Mouse (Mus musculus) mesoderm, embryonic 11.5 days (tissue): Measurements from ENCODE around the gene Guca2b.

Experiments used
- DNase-seq: peaks from one replicate; pipeline ENCODE4 v3.0.0-alpha.2; 2012; ENCODE audit warnings: low read depth, low spot score

The Guca2b gene

DNA sequence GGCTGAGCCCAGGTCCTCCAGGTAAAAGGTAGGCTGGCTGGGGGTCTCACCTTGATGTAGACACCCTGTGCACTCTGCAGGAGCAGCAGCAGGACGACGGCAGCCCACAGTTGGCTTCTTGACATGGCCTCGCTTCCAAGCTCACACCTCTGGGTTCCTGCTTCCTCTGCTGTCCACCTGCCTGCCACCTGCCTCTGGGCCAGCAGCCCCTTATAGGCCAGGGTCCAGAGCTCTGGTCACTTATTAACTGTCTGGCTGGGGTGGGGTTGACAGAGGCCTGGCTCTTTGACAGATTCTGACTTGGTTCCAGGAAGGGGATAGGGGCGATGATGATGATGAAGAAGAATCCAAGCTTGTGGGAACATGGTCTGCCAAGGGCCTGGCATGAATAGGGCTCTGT lies at the start of gene Guca2b:
Guca2b (minus strand) TSS at position 224 of the 400 bp plus-strand sequence.
- DNase-seq, result no peak

DNA sequence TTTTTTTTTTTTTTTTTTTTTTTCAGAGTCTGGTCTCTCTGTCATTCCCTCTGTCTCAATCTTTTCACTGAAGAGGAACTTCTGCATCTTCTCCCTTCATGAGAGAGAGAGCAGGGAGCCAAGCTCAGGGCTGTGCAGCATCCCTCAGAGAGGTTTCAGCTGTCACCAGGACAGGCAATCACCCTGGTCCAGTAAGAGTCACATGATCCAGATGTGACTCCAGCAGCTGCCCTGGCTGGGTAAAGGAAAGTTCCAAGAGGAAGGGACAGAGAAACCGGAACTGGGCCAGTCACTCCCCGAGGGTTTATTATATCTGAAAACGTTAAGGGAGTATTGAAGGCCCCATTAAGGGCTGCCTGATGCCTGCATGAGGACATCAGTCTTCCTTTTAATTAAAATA lies 49.0 kb upstream of the Guca2b start:
- DNase-seq, result no peak

DNA sequence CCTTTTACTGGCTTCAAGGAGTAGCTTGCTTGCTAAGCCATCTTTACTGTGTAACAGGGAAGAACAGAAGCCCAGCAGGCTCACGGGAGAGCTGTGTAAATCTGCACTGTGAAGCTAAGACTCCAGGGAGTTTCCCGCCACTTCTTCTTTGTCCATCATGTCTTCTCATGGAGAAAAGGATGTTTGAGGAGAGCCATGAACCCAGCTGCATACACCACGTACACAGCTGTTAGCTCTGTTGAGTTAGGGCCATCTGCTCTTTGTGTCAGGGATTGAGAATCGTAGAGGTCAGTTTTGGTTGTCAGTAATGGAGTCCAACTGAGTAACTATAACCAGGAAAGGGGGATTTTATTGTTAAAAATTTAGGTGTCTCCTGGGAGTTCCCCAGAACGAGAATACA lies 48.6 kb upstream of the Guca2b start:
- no peak for DNase-seq

DNA sequence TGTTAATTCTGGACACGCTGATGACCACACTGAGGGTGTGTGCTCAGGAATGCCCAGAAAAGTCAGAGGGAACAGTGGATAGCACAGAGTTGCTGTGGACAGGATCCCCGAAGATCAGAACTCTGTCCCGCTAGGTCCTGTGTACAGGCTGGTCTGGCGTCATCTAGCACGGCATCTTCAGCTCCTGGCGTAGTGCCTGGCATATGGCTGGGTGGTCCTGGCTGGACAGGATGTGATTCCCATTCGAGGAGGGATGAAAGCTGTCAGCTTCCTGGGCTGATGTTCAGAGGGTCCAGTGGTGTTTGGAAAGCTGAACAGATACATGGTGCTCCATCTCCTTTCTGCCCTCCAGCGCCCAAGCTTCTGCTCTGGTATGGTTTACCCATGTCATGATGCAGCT lies 45.2 kb upstream of the Guca2b start:
- no peak for DNase-seq

DNA sequence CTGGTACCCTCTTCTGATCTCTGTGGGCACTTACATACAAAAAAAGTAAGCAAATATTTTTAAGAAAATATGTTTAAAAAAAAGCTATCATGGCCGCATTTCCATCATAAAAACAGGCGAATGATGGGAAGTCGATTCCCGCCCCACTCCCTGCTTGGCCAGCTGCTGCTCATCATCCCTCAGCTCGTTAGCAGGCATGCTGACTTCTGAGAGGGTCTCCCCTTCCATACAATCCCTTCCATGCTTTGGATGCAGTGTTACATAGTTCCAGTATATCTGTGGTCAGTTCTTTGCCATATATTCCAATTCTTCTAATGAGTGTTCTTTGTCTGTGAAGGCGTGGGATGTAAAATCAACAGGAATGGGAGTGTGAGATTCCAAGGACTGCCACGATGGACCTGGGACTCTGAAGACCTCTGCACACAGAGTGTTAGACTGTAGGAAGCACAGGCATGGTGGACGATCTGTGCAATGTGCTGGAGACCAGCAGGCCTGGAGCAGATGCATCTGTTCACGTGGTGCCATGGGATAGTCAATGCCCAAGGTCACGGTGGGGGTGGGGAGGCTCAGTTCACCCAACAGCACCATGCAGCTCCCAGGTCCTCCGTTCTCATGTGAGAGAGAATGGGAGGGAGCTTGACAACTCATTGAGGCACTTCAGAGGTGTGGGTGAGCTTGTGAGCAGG lies 42.7 kb upstream of the Guca2b start:
- no peak for DNase-seq

DNA sequence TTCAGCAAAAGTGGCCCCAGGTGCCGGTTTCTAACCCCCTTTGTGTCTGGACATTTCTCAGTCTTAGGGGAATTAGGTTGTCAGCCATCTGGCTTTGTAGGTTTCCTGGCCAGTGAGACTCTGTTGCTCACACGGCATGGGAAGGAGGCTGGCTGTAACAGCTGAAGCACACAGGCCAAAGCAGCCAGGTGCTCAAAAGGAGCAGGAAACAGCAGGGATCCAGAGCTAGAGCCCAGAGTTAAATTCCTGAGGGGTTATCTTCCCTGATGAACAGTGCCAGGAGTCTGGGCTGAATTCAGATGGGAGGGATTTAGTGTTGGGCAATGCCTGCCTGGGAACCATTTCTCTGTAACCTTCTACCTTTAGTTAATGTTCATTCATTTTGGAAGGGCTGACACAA lies 39.6 kb upstream of the Guca2b start:
- DNase-seq, result no peak

DNA sequence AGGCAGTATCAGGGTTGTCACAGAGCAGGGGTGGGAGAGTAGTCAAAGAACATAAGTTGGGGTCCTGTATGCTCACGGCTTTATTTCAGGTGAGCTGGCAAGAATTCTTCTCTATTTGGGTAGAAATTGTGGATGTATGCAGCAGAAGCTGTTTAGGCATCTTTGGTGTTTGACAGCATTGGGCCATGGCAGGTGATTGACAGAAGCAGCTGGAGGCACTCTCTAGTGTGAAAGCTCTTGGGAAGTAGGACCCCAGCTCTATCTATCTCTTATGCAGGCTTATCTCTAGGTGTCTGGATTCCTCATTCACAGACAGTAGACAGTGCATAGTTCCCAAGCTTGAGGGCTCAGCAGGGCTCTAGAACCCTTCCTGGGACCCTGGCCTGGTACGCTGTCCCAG lies 27.0 kb upstream of the Guca2b start:
- DNase-seq, result no peak

DNA sequence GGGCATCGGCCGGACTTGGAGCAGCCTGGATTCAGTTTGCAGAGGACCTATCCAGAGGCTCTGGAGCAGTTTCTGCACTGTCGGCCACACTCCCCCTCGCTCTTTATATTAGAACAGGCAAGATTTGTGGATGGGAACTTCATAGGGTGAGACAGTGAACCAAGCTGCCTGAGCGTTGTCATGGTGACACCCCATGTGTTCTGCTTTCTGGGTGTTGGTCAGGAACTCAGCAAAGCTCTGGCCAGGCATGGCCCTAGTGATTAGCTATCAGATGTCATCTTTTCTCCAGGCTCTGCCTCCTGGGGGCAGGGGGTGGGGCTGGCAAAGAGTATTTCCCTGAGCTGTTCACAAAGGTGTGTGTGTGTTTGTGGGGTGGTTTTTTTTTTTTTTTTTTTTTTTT lies 23.8 kb upstream of the Guca2b start:
- peak; percentile 54 for DNase-seq

DNA sequence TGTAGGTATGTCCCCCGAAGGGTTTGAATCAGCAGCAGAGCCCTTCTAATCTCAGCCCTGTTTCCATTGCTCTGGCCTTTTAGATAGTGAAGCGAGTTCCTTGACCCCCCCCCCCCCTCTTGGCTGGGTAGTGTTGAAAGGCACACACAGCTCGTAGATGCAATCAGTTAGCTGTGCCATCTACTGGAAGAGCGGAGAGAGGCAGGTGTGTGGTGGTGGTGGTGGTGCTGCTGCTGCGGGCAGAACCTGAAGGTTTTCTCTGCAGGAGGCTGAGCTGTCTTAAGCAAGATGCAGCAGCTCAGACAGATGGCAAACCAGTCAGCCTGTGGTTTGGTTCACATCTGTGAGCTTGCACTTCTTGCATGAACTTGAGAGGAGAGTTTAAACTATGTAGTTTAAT lies 13.9 kb upstream of the Guca2b start:
- no peak for DNase-seq

DNA sequence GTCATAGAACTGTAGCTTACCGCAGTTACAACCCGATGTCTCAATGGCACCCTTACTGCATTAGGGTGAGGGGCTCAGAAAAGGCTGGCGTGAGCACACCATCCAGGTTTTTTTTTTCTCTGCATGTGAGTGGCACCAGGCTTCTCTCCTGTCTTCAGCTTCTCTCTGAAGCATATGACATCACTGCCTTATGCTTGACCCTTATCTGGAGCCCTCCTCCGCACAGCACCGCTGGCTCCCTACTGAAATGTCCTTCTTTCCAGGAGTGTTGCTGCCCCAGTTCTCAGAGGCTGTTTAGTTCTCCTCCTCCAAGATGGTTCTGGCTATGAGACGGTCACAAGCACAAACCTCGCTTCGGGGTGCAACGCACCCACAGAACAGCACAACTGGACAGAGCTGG lies 12.4 kb upstream of the Guca2b start:
- DNase-seq, result no peak

DNA sequence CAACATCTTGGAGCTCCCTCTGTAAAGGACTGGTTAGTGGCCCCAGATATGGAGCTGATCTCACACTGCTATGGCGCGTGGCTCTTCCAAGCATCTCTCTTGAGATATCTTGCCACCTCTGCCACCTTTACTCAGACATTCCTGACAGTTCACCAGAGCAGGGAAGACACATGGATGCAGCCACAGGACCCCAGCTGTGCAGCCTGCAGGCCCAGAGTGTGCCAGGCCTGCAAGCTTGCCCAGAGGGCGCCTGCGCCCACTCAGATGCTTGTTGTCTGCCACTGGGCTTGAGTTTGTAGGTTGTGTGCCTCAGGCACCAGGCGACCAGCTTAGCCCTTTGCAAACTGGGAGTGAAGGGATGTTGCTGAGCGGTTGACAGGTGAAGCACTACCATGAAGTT lies 12.0 kb upstream of the Guca2b start:
- no peak for DNase-seq

DNA sequence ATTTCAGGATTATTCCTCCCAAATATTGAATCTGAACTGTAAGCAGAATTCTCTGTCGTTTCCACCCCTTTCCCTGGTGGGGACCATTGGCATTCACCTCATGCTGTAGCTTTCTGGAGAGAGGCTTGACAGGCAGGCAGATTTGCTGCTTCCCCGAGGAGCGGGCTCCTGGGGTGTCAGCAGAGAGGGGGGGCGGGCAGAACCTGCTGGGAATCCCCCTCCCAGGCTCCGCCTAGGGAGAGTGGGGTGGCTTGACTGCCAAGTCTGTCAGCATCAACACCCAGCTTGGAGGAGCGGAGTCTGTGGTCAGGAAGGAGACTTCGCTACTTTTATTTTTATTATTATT lies 11.4 kb upstream of the Guca2b start:
- no peak for DNase-seq

DNA sequence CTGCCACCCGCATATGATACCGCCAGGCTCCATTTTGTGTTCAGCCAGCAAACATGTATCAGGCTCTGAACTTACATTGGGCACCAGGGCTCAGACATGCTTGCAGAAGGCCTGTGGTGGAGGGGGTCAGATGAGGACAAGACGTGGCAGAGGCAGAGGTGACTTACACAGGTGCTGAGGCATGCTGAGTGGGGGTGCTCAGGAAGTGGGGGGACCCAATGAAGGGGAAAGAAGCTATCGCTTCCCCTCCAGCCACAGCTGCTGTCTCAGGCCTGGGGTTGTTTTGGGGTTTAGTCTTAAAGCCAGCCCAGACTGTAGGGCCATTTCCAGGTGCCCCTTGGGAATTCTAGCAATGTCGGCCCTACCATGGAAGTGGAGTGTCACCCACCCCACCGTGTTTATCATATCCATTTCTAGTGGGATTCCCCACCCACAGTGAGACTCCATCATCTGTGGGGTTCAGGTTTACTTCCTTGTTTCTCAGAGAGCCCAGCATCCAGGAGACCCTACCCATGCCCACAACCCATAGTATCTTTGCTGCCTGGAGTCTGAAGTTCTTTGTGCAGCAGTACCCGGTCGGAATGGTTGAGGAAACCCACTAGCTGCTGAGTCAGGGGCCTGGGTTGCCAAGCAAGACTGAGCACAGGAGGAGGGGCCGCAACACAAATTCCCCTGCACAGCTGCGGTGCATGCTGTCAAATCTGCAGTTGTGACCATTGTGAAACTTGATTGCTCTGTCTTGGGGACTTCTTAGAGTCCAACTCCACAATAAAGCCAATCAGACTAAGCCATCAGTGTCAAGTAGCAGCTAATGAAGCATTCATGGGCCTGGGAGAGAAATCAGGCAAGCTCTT lies 10.8 kb upstream of the Guca2b start:
- no peak for DNase-seq

DNA sequence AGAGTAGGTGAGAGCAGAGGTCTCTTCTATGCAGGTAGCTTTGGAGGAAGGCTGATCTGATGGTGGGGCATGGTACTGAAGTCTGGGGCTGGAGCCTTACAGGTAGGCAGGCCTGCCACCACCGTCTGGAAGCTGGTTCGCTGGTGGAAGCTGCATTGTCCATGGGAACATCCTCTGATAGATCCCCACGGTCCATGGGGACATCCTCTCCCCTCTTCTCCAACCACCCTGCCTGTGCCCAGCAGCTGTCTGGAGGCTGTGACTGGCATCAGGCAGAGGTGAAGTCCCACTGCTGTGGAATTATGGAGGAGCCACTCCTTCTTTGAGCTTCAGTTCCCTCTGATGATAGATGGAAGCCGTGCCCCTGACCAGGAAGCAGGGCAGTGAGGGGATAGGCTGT lies 9.8 kb upstream of the Guca2b start:
- no peak for DNase-seq

DNA sequence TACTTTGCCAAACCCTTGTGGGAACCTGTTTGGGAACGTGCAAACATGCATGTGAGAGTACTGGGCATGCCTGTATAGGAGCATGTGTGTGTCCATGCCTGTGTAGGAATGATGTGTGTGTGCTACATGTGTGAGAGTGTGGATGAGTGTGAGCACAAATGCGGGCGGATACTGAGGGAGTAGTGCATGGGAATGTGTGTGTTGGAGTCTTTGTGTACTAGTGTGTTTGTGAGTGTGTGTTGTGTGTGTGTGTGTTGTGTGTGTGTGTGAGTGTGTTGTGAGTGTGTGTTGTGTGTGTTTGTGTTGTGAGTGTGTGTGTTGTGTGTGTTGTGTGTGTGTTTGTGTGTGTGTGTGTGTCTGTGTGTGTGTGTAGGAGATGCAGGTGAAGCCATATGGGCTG lies 9.4 kb upstream of the Guca2b start:
- no peak for DNase-seq

DNA sequence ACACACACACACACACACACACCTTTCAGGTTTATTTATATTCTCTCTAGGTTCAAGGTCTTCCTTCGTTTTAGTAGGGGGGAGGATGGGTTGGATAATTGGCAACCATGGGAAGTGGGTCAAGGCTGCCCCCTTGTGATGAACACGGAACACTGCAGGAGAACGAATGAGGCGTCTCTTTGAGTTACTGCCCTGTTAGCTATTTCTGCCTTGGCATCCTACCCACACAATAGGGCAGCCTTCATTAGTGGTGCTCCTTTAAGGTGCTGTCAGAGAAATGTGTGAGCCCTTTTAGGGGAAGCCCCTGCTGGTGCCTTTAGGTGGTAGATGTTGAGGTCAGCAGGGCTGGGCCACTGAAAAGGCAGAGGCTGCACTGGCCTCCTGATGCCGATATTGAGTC lies 8.7 kb upstream of the Guca2b start:
- peak; percentile 63 for DNase-seq

DNA sequence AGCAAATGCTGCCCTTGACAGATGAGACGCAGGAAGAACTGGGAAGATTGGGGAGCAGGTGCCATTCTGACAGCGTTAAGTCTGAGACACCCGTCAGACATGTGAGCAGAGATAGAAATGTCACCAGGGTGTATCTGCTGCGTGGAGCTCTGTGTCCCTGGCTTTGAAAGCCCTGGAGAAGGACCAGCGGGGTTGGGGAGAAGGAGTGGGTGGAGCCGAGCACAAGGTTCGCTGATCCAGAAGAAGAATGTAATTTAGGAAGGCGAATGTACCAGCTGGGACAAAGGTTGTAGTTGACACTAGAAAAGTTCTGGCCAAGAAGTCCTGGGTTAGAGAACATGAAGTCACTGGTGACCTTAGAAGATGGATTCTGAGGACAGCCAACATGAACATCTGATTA lies 7.4 kb upstream of the Guca2b start:
- no peak for DNase-seq

DNA sequence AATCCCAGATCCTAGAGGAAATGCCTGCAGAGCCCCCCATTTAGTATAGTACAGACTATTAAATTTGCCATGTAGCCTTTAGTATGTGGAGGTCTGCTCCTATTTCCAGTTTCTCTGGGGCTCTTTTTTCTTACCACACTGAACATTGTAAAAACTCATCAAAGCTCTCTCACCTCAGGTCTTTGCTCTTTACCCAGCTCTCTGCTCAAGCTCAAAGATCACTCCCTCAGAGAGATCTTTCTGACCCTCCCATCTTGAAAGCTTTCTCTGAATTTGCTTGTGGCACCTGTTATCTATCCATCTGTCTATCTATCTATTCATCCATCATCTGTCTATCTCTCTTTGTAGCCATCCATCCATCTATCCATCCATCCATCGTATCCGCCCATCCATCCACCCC lies 6.4 kb upstream of the Guca2b start:
- DNase-seq, result no peak

DNA sequence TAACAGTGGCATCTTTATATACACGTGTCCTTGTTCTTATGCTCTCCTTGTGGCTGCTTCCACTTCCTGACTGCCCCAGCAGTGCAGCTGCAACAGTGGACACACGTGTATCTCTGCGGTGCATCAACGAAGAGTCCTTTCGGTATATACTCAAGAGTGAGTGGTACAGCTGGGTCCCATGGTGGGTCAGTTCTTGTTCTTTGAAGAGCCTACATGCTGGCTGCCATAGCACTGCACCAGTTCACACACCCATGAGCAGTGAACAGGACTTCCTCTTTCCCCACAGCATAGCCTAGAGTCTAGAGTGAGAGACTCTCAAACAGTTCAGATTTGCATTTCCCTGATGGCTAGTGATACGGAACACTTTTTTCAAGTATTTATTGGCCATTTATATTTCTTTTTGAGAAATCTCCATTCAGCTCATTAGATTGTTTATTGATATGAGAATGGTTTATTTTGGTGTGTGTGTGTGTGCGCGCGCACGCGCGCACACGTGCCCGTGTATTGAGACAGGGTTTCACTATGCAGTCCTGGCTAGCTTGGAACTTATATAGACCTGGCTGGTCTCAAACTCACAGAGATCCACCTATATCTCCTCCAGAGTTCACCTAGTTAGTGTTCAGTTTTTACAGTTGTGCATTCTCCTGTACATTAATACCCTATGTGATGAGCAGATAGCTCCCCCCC lies 4.8 kb upstream of the Guca2b start:
- no peak for DNase-seq

DNA sequence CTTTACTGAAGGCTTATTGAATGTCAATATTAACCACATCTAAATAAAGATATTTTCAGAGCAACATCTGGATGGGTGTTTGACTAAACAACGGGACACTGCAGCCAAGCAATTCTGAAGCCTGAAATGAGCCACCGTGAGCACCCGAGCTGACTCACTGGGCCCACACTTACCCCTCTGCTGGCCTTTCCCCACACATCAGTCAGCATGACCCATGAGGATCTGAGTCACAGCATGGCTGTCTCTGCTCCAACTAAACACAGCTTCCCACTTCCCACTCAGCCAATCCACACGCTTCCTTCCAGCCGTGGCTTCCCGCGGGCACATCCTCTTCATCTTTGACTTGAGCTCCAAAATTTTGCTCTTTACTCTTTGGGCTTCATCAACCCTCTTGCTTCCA lies 4.2 kb upstream of the Guca2b start:
- no peak for DNase-seq

DNA sequence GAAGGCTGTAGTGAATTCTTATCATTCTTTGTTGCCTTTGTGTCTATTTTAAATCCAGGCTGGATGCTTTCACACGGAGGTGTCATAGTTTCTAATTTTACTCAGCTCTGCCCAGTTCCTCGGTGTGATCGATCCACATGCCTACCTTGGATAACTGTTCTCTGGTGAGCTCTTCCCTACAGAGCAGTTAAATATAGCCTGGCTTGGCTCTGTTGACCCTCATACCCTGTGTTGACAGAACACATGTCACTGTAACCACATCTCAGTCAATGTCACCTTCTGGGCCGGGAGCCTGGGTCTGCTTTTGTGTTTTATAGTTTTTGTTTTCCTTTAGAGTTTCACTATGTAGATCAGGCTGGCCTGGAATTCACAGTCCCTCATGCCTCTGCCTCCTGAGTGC lies 3.4 kb upstream of the Guca2b start:
- no peak for DNase-seq

DNA sequence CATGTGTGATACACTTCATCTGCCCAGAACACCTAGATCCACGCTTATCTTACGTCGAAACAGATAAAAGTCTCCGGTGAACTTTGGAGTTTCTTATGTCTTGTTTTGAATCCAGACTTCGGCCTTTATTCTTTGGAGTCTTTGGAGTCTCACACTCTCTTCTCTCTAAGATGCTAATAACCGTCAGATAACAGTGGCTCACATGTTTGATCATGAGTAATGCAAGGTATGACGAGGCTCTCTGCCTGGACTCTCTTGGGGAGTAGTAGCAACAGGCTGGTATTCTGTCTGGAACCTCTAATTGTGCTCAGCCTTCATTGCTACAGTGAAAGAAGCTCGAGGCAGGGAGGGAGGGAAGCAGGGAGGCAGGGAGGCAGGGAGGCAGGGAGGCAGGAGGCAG lies 1.3 kb upstream of the Guca2b start:
- DNase-seq, result no peak

DNA sequence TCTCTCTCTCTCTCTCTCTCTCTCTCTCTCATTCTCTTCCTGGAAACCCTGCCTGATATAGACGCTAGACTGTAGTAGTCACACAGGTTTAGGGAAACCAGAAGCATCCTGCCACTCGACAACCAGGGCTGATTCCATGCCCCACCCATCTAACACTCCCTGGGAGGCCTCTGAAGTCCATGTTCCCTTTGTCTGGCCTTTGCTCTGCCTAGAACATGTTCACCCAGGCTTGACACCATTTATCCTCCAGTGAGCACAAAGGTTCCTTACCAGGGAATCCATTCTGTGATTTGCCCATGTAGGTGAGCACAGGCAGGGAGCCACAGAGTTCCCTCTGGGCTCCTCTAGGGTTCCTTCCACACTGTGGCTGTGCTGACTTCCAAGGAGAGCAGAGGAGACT lies 508 bp downstream of the Guca2b start:
- DNase-seq, result no peak
